Mouse (Mus musculus) stomach, embryonic 14.5 days (tissue): ENCODE results near the gene Glod4. TPM values are rescaled to one million over a fixed set of nuclear protein-coding genes. Genes with fewer than 3 reads are reported as not detected.

Source experiments
- ATAC-seq: fragments of 200-750 bp; cut with Nextera tagmentation; 2 replicates; pipeline ENCODE4 v1.8.0; 2017; ENCODE audit warnings: low read depth, moderate TSS enrichment; ENCODE audit not compliant: insufficient number of reproducible peaks, insufficient read depth, low FRiP score
- H3K27ac ChIP-seq: fragments of 300-500 bp; sonication (generic); 2 replicates; pipeline ENCODE4 v1.5.1; 2014; ENCODE audit warnings: mild to moderate bottlenecking, low read length, moderate library complexity, mixed read lengths
- H3K27me3 ChIP-seq: fragments of 300-500 bp; sonication (generic); 2 replicates; pipeline ENCODE4 v1.6.1; 2014; ENCODE audit warnings: low read length, control low read depth, mixed read lengths; ENCODE audit not compliant: control insufficient read depth, insufficient read depth
- H3K36me3 ChIP-seq: fragments of 300-500 bp; sonication (generic); 2 replicates; pipeline ENCODE4 v1.6.1; 2014; ENCODE audit warnings: mild to moderate bottlenecking, control low read depth, low read length, moderate library complexity, mixed read lengths; ENCODE audit not compliant: control insufficient read depth, insufficient read depth
- H3K4me1 ChIP-seq: fragments of 300-500 bp; sonication (generic); 2 replicates; pipeline ENCODE4 v1.6.1; 2014; ENCODE audit warnings: low read length, control low read depth, mixed read lengths; ENCODE audit not compliant: control insufficient read depth, insufficient read depth
- H3K4me2 ChIP-seq: fragments of 300-500 bp; sonication (generic); replicated peaks from 2 replicates; pipeline ENCODE4 v1.6.1; 2014; ENCODE audit warnings: low read depth, low read length, control low read depth
- H3K4me3 ChIP-seq: fragments of 300-500 bp; sonication (generic); 2 replicates; pipeline ENCODE4 v1.5.1; 2014; ENCODE audit warnings: low read depth, low read length, control low read depth
- H3K9ac ChIP-seq: fragments of 300-500 bp; sonication (generic); replicated peaks from 2 replicates; pipeline ENCODE4 v1.6.1; 2014; ENCODE audit warnings: low read depth, mild to moderate bottlenecking, control low read depth, low read length, moderate library complexity, mixed read lengths
- H3K9me3 ChIP-seq: fragments of 300-500 bp; sonication (generic); 2 replicates; pipeline ENCODE4 v1.6.1; 2016; ENCODE audit warnings: low read depth, low read length, control low read depth; ENCODE audit not compliant: control insufficient read depth
- WGBS: fragments of 180-500 bp; shearing (Covaris S2); extraction: QIAGEN DNeasy Blood & Tissue Kit; methylation state at CpG from one replicate; pipeline ENCODE4 v1.1.7; 2014; 5-methylcytosine and 5-hydroxymethylcytosine counted together
- polyA plus RNA-seq: library from polyadenylated mRNA; unstranded; fragments of >200 nt; fragmentation: Nextera tagmentation; extraction: Ambion mirVana; gene quantifications from 2 replicates; pipeline ENCODE4 v1.2.1, GENCODE M21; 2014

Glod4 gene
- polyA plus RNA-seq, 1 experiment from 2014 or later: 155 TPM

DNA sequence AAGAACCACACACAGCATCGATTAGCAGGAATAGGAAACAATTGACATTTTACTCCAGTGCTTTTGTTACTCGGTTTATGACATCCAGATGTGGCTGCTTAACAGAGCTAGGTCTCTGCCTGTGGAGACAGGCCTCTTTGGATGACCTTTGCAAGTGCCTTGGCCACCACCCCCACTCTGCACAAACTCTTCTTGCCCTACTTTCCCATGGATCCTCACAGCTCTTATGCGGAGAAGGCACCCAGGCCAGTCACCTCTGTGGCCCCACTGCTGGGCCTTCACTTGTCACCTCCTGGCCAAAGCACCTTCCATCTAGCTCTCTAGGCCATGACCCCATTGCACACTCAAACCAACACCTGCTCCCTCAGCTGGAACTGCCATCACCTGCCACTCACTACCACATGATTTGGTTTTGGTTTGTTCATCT lies 159.6 kb downstream of the Glod4 start:
- WGBS: 71% methylated on average over 3 of the region's 3 CpGs
- Histone ChIP-seq H3K9me3 (no peaks in the 10 kb centered on the region), H3K4me1 (no peaks in the 10 kb centered on the region), H3K27me3 (no peaks in the 10 kb centered on the region), H3K27ac (no peak overlapping the region), H3K4me3 (no peak overlapping the region), H3K4me2 (no peak overlapping the region), H3K9ac (no peak overlapping the region), H3K36me3 (peaks cover 6% of the 10 kb centered on the region; the same call in 1 of the 2 replicates)
- ATAC-seq: no peak

DNA sequence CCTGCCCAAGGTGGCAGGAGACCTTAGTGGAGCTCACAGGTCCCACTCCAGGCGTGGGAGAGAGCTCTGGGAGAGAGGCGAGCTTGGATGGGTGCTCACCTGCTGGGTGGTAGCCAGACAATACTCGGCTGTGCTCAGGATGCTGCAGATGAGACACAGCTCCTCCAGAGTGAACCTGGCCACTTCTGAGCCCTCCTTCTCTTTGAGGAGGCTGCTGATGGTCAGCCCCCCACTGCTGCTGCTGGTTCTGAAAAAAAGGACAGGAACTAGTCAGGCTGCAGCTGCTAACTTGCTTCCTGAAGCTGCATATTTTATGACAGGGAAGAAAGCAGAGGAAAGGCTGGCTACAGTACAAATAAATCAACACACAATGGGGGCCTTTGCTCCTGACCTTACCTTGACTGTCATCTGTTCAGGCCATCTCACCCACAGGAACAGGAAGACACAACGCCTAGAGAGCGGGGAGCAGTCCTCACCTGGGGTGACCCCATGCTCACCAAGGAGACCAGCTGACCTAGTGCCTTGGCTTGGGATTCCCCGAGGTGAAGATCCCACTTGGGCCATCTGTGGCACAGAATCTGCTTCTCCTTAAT lies 162.4 kb downstream of the Glod4 start:
- H3K9ac ChIP-seq: no peak overlapping the region

DNA sequence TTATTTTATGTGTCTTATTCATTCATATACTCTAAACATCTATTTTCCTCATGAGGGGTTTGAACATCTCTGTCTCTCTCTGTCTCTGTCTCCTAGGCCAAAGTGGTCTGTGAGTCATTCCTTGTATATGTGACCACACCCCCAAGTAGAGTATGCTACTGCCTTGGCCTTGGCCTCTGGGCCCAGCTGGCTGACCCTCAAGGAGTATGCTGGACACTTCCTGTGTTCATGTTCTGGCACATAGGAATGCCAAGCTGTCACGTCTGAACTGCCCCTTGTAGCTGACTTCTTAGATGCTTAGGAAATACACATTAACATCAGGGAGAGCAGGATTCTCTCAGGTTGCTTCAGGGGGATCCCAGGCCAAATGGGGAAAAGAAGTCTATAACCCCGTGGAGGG lies 163.2 kb downstream of the Glod4 start:
- Histone ChIP-seq H3K27ac (no peak overlapping the region), H3K36me3 (peaks cover 8% of the 10 kb centered on the region; the same call in 1 of the 2 replicates), H3K4me2 (no peak overlapping the region), H3K9ac (no peak overlapping the region), H3K4me3 (no peak overlapping the region), H3K4me1 (peaks cover under 1% of the 10 kb centered on the region; the same call in 1 of the 2 replicates), H3K9me3 (no peaks in the 10 kb centered on the region), H3K27me3 (no peaks in the 10 kb centered on the region)
- no peak for ATAC-seq
- 69% methylated on average over 2 of the region's 2 CpGs for WGBS

More for the DNA sequence above, 162.4 kb downstream of the Glod4 start:
- Histone ChIP-seq H3K36me3 (peaks cover 8% of the 10 kb centered on the region; the same call in 1 of the 2 replicates), H3K9me3 (no peaks in the 10 kb centered on the region), H3K27ac (no peak overlapping the region), H3K4me2 (no peak overlapping the region), H3K4me3 (no peak overlapping the region), H3K4me1 (no peaks in the 10 kb centered on the region), H3K27me3 (no peaks in the 10 kb centered on the region)
- no peak for ATAC-seq
- 81% methylated on average over 6 of the region's 6 CpGs for WGBS

DNA sequence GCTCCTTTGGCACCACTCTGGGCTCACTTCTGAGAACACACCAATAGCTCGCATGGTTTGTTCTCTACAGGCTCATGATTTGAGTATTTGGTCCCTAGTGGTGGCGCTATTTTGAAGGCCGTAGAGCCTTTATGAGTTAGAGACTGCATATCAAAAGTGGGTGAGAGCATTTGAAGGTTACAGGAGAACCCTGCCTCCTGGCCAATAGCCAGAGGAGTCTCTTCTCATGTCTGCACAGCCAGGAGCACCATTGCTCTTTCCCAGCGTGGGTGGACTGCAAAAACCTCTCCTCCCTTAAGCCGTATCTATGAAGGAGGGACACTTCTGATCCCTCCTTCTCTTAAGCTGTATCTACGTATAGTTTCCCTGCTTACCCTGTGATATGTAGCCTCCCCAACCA lies 166.2 kb downstream of the Glod4 start:
- H3K4me2 ChIP-seq: no peak overlapping the region
- H3K27me3 ChIP-seq: no peaks in the 10 kb centered on the region
- 86% methylated on average over 6 of the region's 6 CpGs for WGBS
- no peaks in the 10 kb centered on the region for H3K9me3 ChIP-seq
- ATAC-seq: no peak
- H3K9ac ChIP-seq: no peak overlapping the region
- peaks cover 9% of the 10 kb centered on the region; the same call in 1 of the 2 replicates for H3K4me1 ChIP-seq
- H3K4me3 ChIP-seq: no peak overlapping the region
- peaks cover 8% of the 10 kb centered on the region; the same call in 1 of the 2 replicates for H3K36me3 ChIP-seq
- no peak overlapping the region for H3K27ac ChIP-seq

DNA sequence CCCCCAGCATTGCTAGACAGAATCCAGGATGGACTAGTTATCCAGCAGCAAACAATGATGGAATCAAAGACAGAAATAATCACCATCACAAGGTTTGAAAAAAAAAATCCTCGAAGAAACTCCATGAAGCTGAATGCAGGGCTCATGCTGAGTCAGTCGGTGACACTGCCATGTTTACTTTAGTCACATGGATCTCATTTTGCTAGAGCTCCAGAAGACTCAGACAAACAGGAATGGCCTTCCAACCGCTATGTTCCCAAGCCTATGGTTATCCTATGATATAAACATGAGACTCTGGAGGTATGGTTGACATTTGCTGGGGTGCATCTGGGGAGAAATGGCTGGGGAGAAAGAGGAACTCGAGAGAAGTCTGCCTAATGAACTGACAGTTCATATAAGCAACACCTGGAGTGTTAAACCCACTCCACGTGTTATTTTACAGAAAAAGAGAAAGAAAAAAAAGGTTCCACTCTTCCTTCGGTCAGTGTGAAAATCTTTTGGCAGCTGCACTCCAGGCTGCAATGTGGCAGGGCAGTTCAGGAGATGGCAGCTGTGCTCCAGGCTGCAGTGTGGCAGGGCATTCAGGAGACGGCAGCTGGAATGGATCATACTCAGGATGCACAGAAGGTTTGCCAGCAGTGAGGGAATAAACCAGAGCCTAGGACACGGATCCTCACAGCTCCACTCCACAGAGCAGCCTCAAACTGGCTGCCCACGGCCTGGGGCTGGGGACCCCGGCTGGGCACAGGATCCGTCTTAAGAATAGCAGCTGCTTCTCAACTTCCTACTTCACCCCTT lies 169.0 kb downstream of the Glod4 start:
- Histone ChIP-seq H3K9me3 (no peaks in the 10 kb centered on the region), H3K27ac (peak overlapping the region; percentile 24; the same call in 1 of the 2 replicates), H3K4me2 (no peak overlapping the region), H3K36me3 (peaks cover 2% of the 10 kb centered on the region; the same call in 1 of the 2 replicates), H3K4me1 (peaks cover 9% of the 10 kb centered on the region; the same call in 1 of the 2 replicates), H3K9ac (no peak overlapping the region), H3K4me3 (no peak overlapping the region), H3K27me3 (no peaks in the 10 kb centered on the region)
- ATAC-seq: 0 out of 2 replicates have a peak, but pooled peaks have one; percentile 46
- 33% methylated on average over 11 of the region's 11 CpGs for WGBS

Other genes starting within 250 kb of the Glod4 start
- gene 1700016K19Rik, start 243.8 kb downstream of the Glod4 start, polyA plus RNA-seq: 3.2 and 4.2 TPM in 2 replicates
- gene Rflnb, start 215.9 kb downstream of the Glod4 start, polyA plus RNA-seq: 42.8 and 44.5 TPM in 2 replicates
- gene Vps53, start 64.1 kb downstream of the Glod4 start, polyA plus RNA-seq: 39.2 and 41.7 TPM in 2 replicates
- 73.3 and 80.6 TPM in 2 replicates for gene Fam57a, start 64.1 kb downstream of the Glod4 start, polyA plus RNA-seq
- gene Dbil5, start 26.1 kb downstream of the Glod4 start, polyA plus RNA-seq: 0.49 and 1.3 TPM in 2 replicates
- 29.1 and 31.8 TPM in 2 replicates for gene Gemin4, start 26.1 kb downstream of the Glod4 start, polyA plus RNA-seq
- gene Mrm3, start within 50 bp of the Glod4 start, polyA plus RNA-seq: 24.4 and 26.3 TPM in 2 replicates
- gene Nxn, start 155.4 kb upstream of the Glod4 start, polyA plus RNA-seq: 50.4 and 50.5 TPM in 2 replicates
- 115 and 117 TPM in 2 replicates for gene Timm22, start 163.2 kb upstream of the Glod4 start, polyA plus RNA-seq